Mouse (Mus musculus) adrenal gland, adult 18-20 months (tissue): Measurements from ENCODE around the gene Iqcb1. TPM values are rescaled to one million over a fixed set of nuclear protein-coding genes. Genes with fewer than 3 reads are reported as not detected.

ENCODE experiments used
- microRNA-seq, 2 experiments: library from miRNA; unstranded; fragments of <30 nt; microRNA quantifications; one replicate each; pipeline ENCODE4 v1.2.0; 2021; ENCODE audit warnings: borderline number of aligned reads in 2 of 2
- total RNA-seq, 2 experiments: library from RNA; stranded (reverse); gene quantifications; 1 replicate in 1 of 2; 2 replicates in 1 of 2; pipeline ENCODE4 v1.2.3; 2021

Iqcb1 gene
- total RNA-seq, 2 experiments from 2014 or later = 16.2 to 20.3 TPM

Small RNA genes within 50 kb of the gene (microRNA-seq; reads per million reads assigned to microRNA genes)
- gene Gm22617 = 0 reads per million in 2 experiments

Other genes with a start within 250 kb of the Iqcb1 start
- gene Cd86, start 162.3 kb upstream of the Iqcb1 start, total RNA-seq = 1 to 10 TPM; 1.2 to 3.5 TPM
- gene Ildr1, start 134.4 kb upstream of the Iqcb1 start, total RNA-seq = not detected
- gene Slc15a2, start 43.4 kb upstream of the Iqcb1 start, total RNA-seq = 1 to 10 TPM; 4.0 to 6.2 TPM
- 1 to 10 TPM; 2.0 to 2.8 TPM for gene Eaf2, start 46.6 kb downstream of the Iqcb1 start, total RNA-seq
- gene Golgb1, start 46.8 kb downstream of the Iqcb1 start, total RNA-seq = 10 to 100 TPM; 59.5 to 80.9 TPM
- 10 to 100 TPM; 11.0 to 15.0 TPM for gene Hcls1, start 106.6 kb downstream of the Iqcb1 start, total RNA-seq
- gene Fbxo40, start 162.1 kb downstream of the Iqcb1 start, total RNA-seq = under 1 TPM; 0.13 to 0.38 TPM
- gene Polq, start 183.4 kb downstream of the Iqcb1 start, total RNA-seq = under 1 TPM; 0.20 to 0.45 TPM